Mouse (Mus musculus) kidney, postnatal 4 days (tissue): ENCODE measurements around the gene Dlx6.
A peak's percentile ranks its signal among the peaks of the same experiment; 100 is the strongest.

Experiments used
- DNase-seq, 2 experiments: peaks; one replicate each; pipeline ENCODE4 v3.0.0; 2021; ENCODE audit warnings: mixed read lengths in 2 of 2

Dlx6 gene

GRCm38 (mm10) chr6:6863160-6863870, at the start of gene Dlx6:
TSS of gene Dlx6 (plus strand) at chr6:6863334.
- DNase-seq = peak; percentile 62 to 70

GRCm38 (mm10) chr6:6816821-6817220, 46.3 kb upstream of the Dlx6 start:
- no peak for DNase-seq

GRCm38 (mm10) chr6:6818036-6818788, 44.9 kb upstream of the Dlx6 start:
- no peak for DNase-seq

GRCm38 (mm10) chr6:6819134-6819533, 44.0 kb upstream of the Dlx6 start:
- peak in 1 of 2 experiments; percentile 24 for DNase-seq

GRCm38 (mm10) chr6:6825313-6825712, 37.8 kb upstream of the Dlx6 start:
- DNase-seq = no peak

GRCm38 (mm10) chr6:6826861-6827260, 36.3 kb upstream of the Dlx6 start:
- no peak for DNase-seq

GRCm38 (mm10) chr6:6830446-6830845, 32.7 kb upstream of the Dlx6 start:
- DNase-seq = no peak

- no peak for DNase-seq
Observed at GRCm38 (mm10) chr6:6833301-6833700, 29.8 kb upstream of the Dlx6 start.

GRCm38 (mm10) chr6:6848541-6848940, 14.6 kb upstream of the Dlx6 start:
- no peak for DNase-seq

GRCm38 (mm10) chr6:6849744-6850143, 13.4 kb upstream of the Dlx6 start:
- no peak for DNase-seq

- DNase-seq = no peak
Observed at GRCm38 (mm10) chr6:6850324-6851060, 12.6 kb upstream of the Dlx6 start.

GRCm38 (mm10) chr6:6851166-6851565, 12.0 kb upstream of the Dlx6 start:
- no peak for DNase-seq

- no peak for DNase-seq
Observed at GRCm38 (mm10) chr6:6852944-6853343, 10.2 kb upstream of the Dlx6 start.

GRCm38 (mm10) chr6:6854176-6854575, 9.0 kb upstream of the Dlx6 start:
- no peak for DNase-seq

GRCm38 (mm10) chr6:6854902-6855745, 8.0 kb upstream of the Dlx6 start:
- DNase-seq = no peak

- DNase-seq = no peak
Observed at GRCm38 (mm10) chr6:6855746-6856185, 7.4 kb upstream of the Dlx6 start.

- DNase-seq = no peak
Observed at GRCm38 (mm10) chr6:6856316-6856715, 6.8 kb upstream of the Dlx6 start.

- no peak for DNase-seq
Observed at GRCm38 (mm10) chr6:6856881-6857280, 6.3 kb upstream of the Dlx6 start.

GRCm38 (mm10) chr6:6857766-6858165, 5.4 kb upstream of the Dlx6 start:
- DNase-seq = no peak

GRCm38 (mm10) chr6:6858571-6858970, 4.6 kb upstream of the Dlx6 start:
- DNase-seq = no peak

- DNase-seq = no peak
Observed at GRCm38 (mm10) chr6:6859111-6859949, 3.8 kb upstream of the Dlx6 start.
